Mouse (Mus musculus) Muller cell, postnatal 12 days (primary cell): ENCODE data around the gene Catsperg1.

Source experiments
- DNase-seq: peaks from one replicate; pipeline ENCODE4 v3.0.0-alpha.2; 2015; ENCODE audit errors: inconsistent ontology term

Gene Catsperg1

GRCm38 (mm10) chr7:29137429-29137828, 76.4 kb downstream of the Catsperg1 start:
- DNase-seq, result no peak

- DNase-seq, result no peak
These were observed 79.0 kb downstream of the Catsperg1 start, which contains the start of gene Rasgrp4 for GRCm38 (mm10) chr7:29134693-29135386. Rasgrp4 (plus strand) TSS chr7:29134851.

- DNase-seq, result no peak
These were observed 79.6 kb downstream of the Catsperg1 start for GRCm38 (mm10) chr7:29134230-29134629.
